Mouse (Mus musculus) lung, embryonic 14.5 days (tissue): Measurements from ENCODE around the gene Pa2g4. TPM values are rescaled to one million over a fixed set of nuclear protein-coding genes. Genes with fewer than 3 reads are reported as not detected.
A peak's percentile ranks its signal among the peaks of the same experiment; 100 is the strongest.

Experiments
- ATAC-seq: fragments of 200-750 bp; cut with Nextera tagmentation; 2 replicates; pipeline ENCODE4 v1.8.0; 2017; ENCODE audit warnings: mild to moderate bottlenecking, moderate TSS enrichment, moderate library complexity; ENCODE audit not compliant: insufficient read depth
- DNase-seq: peaks from one replicate; pipeline ENCODE4 v3.0.0-alpha.2; 2015
- H3K27ac ChIP-seq: fragments of 300-500 bp; sonication (generic); 2 replicates; pipeline ENCODE4 v1.5.1; 2014; ENCODE audit warnings: low read depth, mild to moderate bottlenecking, moderate library complexity
- H3K27me3 ChIP-seq: fragments of 300-500 bp; sonication (generic); 2 replicates; pipeline ENCODE4 v1.6.1; 2014; ENCODE audit warnings: low read length, control low read depth; ENCODE audit not compliant: insufficient read depth
- H3K36me3 ChIP-seq: fragments of 300-500 bp; sonication (generic); 2 replicates; pipeline ENCODE4 v1.6.1; 2014; ENCODE audit warnings: control low read depth; ENCODE audit not compliant: insufficient read depth
- H3K4me1 ChIP-seq: fragments of 300-500 bp; sonication (generic); 2 replicates; pipeline ENCODE4 v1.6.1; 2014; ENCODE audit warnings: antibody characterized with exemption, control low read depth; ENCODE audit not compliant: insufficient read depth
- H3K4me2 ChIP-seq: fragments of 300-500 bp; sonication (generic); 2 replicates; pipeline ENCODE4 v1.6.1; 2014; ENCODE audit warnings: mild to moderate bottlenecking
- H3K4me3 ChIP-seq: fragments of 300-500 bp; sonication (generic); 2 replicates; pipeline ENCODE4 v1.5.1; 2014; ENCODE audit warnings: low read depth, low read length
- H3K9ac ChIP-seq: fragments of 300-500 bp; sonication (generic); 2 replicates; pipeline ENCODE4 v1.6.1; 2014
- H3K9me3 ChIP-seq: fragments of 300-500 bp; sonication (generic); 2 replicates; pipeline ENCODE4 v1.6.1; 2016; ENCODE audit warnings: low read depth, low read length, control low read depth
- CTCF ChIP-seq: IDR thresholded peaks from 2 replicates; pipeline ENCODE4 v1.5.1; 2016; ENCODE audit warnings: antibody characterized with exemption, low read depth
- WGBS: fragments of 180-500 bp; shearing (Covaris S2); extraction: QIAGEN DNeasy Blood & Tissue Kit; methylation state at CpG from one replicate; pipeline ENCODE4 v1.1.7; 2014; 5-methylcytosine and 5-hydroxymethylcytosine counted together
- polyA plus RNA-seq: library from polyadenylated mRNA; unstranded; fragments of >200 nt; fragmentation: Nextera tagmentation; extraction: Ambion mirVana; gene quantifications from 2 replicates; pipeline ENCODE4 v1.2.1, GENCODE M21; 2014

Gene Pa2g4
- polyA plus RNA-seq, 1 experiment from 2014 or later, result 244 TPM

DNA sequence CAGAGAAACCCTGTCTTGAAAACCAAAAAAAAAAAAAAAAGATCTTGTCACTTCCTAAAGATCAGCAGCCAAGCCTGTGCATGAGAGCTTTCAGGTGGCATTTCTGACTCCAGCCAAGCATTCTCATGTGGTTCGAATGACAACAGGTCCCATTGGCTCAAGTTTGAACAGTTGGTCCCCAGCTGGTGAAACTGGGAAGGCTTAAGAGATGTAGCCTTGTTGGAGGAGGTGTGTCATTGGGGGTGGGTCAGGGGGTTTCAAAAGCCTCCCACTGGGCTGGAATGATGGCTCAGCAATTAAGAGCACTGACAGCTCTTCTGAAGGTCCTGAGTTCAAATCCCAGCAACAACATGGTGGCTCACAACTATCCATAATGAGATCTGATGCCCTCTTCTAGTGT is 35.7 kb upstream of the Pa2g4 start:
- Histone ChIP-seq H3K9ac (no peak overlapping the region), H3K36me3 (no peaks in the 10 kb centered on the region), H3K27me3 (no peaks in the 10 kb centered on the region), H3K4me1 (no peaks in the 10 kb centered on the region), H3K4me3 (no peak overlapping the region), H3K4me2 (no peak overlapping the region), H3K9me3 (no peaks in the 10 kb centered on the region), H3K27ac (no peak overlapping the region)
- WGBS, result 79% methylated on average over 1 of the region's 1 CpGs
- ATAC-seq (no peak), DNase-seq (no peak)
- no peak for TF ChIP-seq CTCF

DNA sequence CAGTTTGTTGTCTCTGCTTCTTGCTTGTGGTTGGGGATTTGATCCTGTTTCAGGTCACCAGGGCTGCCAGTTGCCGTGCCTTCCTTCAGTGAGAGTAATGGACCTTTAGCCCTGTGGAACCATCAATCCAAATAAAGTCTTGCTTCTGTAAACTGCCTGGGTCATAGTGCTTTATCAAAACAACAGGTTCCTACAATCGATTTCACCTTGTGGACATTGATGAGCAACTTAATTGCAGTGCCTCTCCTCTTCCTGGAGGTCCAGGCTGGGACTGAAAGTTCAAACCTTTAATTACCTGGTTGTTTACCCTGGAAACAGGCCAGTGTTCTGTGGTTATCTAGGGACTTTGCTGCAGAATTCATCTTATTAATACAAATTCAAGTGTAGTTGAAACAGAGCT is 32.7 kb upstream of the Pa2g4 start:
- H3K27ac ChIP-seq, result no peak overlapping the region
- 29% methylated on average over 2 of the region's 2 CpGs for WGBS
- H3K36me3 ChIP-seq, result no peaks in the 10 kb centered on the region
- no peaks in the 10 kb centered on the region for H3K4me1 ChIP-seq
- TF ChIP-seq CTCF, result no peak
- no peak overlapping the region for H3K4me3 ChIP-seq
- H3K9me3 ChIP-seq, result no peaks in the 10 kb centered on the region
- DNase-seq (no peak), ATAC-seq (no peak)
- no peak overlapping the region for H3K9ac ChIP-seq
- no peaks in the 10 kb centered on the region for H3K27me3 ChIP-seq
- no peak overlapping the region for H3K4me2 ChIP-seq

DNA sequence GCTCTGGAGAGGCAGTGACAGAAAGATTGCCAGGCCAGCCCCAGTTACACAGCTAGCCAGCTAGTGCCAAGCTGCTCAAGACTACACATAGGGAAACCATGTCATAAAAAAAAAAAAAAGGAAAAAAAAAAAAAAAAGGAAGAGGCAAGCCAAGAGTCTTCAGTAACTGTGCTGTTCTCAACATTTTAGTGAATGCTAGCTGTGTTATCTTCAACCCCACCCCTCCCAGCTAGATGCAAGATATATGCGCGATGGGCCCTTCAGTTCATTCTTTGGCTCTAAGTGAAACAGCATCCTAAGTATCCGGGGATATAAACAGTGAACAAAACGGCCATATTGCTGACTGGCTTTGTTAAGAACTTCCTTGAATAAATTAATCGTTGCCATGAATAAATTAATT is 27.0 kb upstream of the Pa2g4 start:
- no peaks in the 10 kb centered on the region for H3K36me3 ChIP-seq
- DNase-seq, result no peak
- H3K4me3 ChIP-seq, result no peak overlapping the region
- no peak overlapping the region for H3K4me2 ChIP-seq
- H3K27me3 ChIP-seq, result peaks cover 24% of the 10 kb centered on the region
- ATAC-seq, result no peak
- TF ChIP-seq CTCF, result no peak
- H3K27ac ChIP-seq, result no peak overlapping the region
- 74% methylated on average over 5 of the region's 5 CpGs for WGBS
- no peak overlapping the region for H3K9ac ChIP-seq
- H3K9me3 ChIP-seq, result no peaks in the 10 kb centered on the region
- no peaks in the 10 kb centered on the region for H3K4me1 ChIP-seq

DNA sequence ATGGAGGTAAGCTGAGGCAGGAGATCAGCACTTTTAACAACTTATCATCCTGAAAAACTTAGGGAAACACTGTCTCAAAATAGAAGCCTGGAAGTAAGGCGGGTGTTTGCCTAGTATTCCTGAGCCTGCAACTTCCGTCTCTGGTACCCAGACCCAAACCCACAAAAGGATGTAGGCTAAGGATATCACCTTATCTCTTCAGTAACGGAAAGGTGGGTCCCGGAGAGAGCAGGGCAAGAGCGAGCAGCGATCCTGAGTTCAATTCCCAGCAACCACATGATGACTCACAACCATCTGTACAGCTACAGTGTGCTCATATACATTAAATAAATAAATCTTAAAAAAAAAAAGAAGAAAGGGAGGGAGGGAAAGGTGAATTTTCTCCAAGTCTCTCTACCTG is 25.6 kb upstream of the Pa2g4 start:
- ATAC-seq (no peak), DNase-seq (no peak)
- 74% methylated on average over 6 of the region's 6 CpGs for WGBS
- no peak overlapping the region for H3K9ac ChIP-seq
- H3K27ac ChIP-seq, result no peak overlapping the region
- H3K36me3 ChIP-seq, result no peaks in the 10 kb centered on the region
- no peak overlapping the region for H3K4me3 ChIP-seq
- H3K27me3 ChIP-seq, result peaks cover 36% of the 10 kb centered on the region
- TF ChIP-seq CTCF, result no peak
- H3K9me3 ChIP-seq, result no peaks in the 10 kb centered on the region
- H3K4me1 ChIP-seq, result no peaks in the 10 kb centered on the region
- no peak overlapping the region for H3K4me2 ChIP-seq

DNA sequence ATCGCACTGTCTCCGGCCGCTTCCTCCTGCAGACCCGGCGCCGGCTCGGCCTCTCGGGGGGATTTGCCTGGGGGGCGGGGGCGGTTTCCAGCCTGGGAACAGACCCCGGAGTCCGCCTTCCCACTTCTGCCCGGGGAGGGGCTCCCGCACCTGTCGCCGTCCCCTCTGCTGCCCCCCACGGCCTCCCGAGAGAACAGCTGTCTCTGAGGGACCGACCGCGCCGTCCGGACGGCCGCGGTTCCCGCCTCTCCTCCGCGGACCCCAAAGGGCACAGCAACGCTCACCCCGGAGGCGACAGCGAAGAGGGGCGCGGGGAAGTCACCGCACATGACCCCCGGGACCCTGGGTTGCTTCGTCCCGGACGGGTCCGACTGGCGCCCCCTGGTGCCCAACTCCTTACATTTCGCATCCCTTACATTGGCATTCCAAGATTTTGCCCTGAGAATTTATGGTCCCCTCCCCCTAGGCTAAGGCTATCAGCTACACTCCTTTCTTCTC is 24.5 kb upstream of the Pa2g4 start:
- H3K9ac ChIP-seq, result peak overlapping the region; percentile 57
- DNase-seq, result peak; percentile 88
- peak; percentile 78 for TF ChIP-seq CTCF
- H3K4me2 ChIP-seq, result peak overlapping the region; percentile 98
- H3K9me3 ChIP-seq, result no peaks in the 10 kb centered on the region
- ATAC-seq, result peak; percentile 41
- H3K36me3 ChIP-seq, result no peaks in the 10 kb centered on the region
- no peaks in the 10 kb centered on the region for H3K4me1 ChIP-seq
- H3K27ac ChIP-seq, result peak overlapping the region; percentile 96
- peaks cover 39% of the 10 kb centered on the region for H3K27me3 ChIP-seq
- H3K4me3 ChIP-seq, result peak overlapping the region; percentile 61
- 1% methylated on average over 39 of the region's 43 CpGs for WGBS

DNA sequence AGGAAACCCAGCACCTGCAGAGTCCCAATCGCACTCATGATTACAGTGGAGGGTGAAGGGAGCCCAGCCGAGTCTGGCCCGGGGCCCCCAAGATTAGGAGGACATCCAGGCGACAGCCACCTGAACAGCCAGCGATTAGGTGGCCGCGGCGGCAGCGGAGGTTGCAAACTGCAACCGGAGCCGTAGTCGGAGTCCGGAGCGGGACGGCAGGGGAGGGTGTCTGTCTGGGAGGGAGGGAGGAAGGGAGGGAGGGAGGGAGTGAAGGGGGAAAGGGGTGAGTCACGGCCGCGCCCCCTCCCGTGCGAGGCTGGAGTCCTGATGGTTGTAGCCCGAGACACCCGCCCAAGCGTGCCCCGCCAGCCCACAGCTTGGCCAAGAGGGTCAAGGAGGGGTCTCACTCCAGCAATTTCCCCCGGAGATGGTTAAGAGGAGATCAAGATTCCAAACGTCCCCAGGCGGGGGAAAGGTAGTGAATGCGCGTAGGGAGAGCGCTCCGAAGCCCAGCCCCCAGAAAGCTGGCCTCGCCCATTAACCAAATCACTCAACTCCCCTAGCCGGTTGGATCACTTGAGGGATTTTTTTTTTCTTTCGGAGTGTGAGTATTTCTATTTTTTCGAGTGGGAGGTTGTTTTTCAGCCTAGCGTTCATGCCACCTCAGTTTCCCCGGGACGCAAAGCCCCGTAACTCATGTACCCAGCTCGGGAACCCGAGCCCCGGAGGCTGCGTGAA is 23.8 kb upstream of the Pa2g4 start, which contains the start of gene Erbb3:
Gene Erbb3, minus strand, starts transcription at position 189 of the 729 bp plus-strand sequence.
- Histone ChIP-seq H3K4me3 (peak within 1 kb of the TSS; percentile 61), H3K9ac (peak within 1 kb of the TSS; percentile 57), H3K27me3 (peaks cover 39% of the 10 kb centered on the region), H3K9me3 (no peaks in the 10 kb centered on the region), H3K36me3 (no peaks in the 10 kb centered on the region), H3K4me2 (peak within 1 kb of the TSS; percentile 98), H3K27ac (peak within 1 kb of the TSS; percentile 96), H3K4me1 (no peaks in the 10 kb centered on the region)
- peak; percentile 75 for ATAC-seq
- TF ChIP-seq CTCF, result no peak
- under 1% methylated on average over 43 of the region's 43 CpGs for WGBS
- DNase-seq, result peak; percentile 84

DNA sequence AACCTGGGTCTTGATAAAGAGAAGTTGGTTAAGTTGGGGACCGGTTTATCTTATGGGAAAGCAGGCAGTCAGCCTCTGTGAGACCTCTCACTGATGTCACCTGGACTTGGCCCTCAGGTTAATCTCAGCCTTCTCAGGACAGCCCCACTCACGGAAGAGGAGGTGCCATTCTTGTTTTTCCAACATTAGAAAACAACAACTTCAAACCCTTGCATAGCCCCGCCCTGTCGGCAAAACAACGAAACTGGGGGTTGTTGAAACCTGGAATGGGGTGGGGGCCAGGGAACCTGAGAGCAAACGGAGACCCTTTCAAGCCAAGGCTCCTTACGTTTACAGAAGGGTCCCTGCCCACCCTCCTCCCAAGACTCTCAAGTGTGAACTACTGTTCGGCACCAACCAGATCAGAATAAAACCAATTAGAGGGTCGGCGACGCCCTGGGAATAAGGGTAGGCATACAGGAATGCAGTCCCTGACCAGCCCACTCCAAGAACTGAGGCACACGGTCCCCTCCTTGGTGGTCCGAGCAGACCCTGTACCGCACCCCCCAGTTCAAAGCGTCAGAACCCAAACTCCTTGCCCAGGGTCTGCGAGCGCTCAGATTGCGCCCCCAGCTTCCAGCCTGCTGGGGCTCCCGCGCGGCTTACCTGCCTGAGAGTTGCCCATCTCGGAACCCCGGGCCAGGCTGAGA is 23.1 kb upstream of the Pa2g4 start:
- H3K4me3 ChIP-seq, result peak overlapping the region; percentile 61
- no peaks in the 10 kb centered on the region for H3K9me3 ChIP-seq
- no peaks in the 10 kb centered on the region for H3K36me3 ChIP-seq
- H3K27me3 ChIP-seq, result peaks cover 39% of the 10 kb centered on the region
- H3K4me1 ChIP-seq, result no peaks in the 10 kb centered on the region
- no peak for DNase-seq
- ATAC-seq, result peak; percentile 21
- H3K9ac ChIP-seq, result peak overlapping the region; percentile 57
- WGBS, result 3% methylated on average over 23 of the region's 23 CpGs
- peak overlapping the region; percentile 96 for H3K27ac ChIP-seq
- TF ChIP-seq CTCF, result no peak
- peak overlapping the region; percentile 98 for H3K4me2 ChIP-seq
